Mouse (Mus musculus) c-Kit-negative CD71-positive TER-119-positive erythroid progenitor cells, embryonic 14.5 days (primary cell): ENCODE results near the gene Shf.

Source experiments
- DNase-seq: peaks from one replicate; pipeline ENCODE4 v3.0.0-alpha.2; 2013; ENCODE audit warnings: low read depth, low spot score

Gene Shf

DNA sequence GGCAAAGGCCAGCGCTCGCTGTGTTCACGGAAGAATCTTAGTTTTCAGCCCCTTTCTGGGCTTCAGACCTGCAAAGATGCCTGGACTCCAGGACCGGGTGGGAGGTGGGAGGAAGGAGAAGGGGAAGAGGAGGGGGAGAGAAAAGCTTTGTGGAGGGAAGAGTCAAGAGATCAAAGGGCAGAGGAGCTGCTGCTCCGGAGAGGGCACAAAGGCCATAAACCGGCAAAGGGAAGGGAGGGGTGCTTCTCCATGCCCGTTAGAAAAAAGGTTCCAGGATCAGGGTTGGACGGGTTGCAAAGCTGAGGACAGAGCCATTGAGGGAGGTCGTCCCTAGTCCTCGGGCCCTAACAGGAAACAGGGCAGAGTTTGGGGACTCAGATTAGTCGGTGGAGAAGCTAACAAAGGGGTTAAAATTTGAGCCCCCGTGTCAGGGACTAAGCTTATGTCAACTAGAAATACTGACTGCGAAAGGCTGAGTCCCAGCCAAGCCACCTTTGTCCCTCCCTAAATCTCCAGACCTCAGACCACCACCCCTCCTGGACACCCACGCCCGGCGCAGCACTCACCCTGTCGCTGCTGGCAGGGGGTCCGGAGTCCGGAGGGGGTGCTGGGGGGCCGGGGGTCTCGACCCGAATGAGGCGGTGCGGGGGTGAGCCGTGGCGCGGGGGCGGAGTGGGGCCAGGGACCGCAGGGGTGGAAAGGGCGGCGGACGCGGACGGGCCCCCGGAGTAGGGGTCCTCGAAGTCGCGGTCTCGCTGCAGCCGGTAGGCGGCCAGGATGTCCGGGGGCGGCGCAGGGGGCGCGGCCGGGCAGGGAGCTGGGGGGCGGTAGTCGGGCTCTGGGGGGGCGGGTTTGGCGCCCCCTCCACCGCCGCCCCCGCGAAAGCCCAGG, 636 bp downstream of the Shf start:
- no peak for DNase-seq

DNA sequence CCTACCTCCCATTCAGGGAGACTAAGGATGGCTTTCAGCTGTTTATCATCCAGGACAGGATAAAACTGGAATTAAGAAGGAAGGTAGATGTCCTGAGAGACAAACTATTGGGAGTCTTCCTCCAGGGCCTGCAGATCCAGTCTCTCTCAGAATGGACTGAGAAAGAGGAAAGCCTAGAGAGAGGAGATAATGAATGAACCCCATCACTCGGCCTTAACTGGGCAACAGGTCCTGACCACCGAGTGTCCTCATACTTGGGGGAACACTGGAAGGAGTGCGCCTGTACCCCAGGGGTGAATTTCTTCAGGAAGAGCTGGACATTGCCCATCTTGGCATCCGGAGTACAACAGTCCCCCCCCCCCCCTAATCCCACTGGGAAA, 1.3 kb downstream of the Shf start:
- DNase-seq: no peak

DNA sequence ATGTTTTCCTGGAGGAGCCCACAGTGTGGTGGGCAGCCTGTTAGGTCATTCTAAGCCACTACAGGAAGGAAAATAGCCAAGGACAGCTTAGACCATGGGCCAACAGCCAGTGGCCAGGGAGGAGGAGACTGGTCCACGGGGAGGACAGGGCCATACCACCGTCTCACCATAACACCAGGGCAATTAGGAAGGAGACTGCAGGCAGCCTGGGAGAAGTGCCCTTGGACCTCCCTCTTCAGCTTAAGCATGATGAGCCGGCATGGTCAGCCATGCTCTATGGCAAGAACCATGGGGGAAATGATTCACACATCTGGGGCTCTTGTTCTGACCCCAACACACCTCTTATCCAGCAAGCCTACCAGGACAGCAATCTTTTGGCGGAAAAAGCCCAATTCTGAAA, 1.8 kb downstream of the Shf start:
- DNase-seq: no peak

DNA sequence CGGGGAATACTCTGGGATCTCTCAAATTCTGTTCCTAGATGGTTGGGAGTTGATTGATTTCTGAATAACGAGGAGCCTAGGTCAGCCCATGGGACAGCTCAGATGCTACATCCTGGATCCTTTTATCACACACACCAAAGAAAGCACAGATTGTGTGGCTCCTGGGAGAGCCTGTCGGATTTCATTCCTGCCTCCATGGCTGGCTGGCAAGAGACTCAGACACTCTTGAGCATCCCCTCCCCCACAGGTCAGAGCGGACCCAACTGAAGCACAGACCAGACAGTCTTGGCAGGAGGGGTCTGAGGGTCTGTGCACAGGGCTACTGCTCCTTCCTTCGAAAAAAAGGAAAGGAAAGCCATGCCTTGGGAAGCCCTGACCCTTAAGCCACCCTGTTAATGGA, 2.3 kb downstream of the Shf start:
- no peak for DNase-seq

DNA sequence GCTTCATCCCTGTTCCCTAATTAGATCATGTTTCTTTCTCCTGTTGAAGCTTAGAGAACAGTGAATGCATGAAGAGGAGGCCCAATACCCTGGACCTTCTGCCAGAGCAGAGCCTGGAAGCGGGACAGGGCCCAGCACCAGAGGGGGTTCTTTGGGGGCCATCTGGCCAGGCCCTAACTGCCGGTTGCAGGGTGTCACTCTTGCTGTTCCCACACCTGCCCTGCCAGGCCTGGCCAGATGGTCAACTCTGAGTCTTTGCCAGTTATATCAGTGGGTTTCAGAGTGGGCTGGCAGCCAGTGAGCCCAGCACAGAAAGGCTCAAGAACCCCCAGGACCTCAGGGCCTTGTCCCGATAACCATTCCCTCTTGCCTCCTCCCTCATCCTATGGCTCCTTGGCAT, 2.9 kb downstream of the Shf start:
- no peak for DNase-seq

DNA sequence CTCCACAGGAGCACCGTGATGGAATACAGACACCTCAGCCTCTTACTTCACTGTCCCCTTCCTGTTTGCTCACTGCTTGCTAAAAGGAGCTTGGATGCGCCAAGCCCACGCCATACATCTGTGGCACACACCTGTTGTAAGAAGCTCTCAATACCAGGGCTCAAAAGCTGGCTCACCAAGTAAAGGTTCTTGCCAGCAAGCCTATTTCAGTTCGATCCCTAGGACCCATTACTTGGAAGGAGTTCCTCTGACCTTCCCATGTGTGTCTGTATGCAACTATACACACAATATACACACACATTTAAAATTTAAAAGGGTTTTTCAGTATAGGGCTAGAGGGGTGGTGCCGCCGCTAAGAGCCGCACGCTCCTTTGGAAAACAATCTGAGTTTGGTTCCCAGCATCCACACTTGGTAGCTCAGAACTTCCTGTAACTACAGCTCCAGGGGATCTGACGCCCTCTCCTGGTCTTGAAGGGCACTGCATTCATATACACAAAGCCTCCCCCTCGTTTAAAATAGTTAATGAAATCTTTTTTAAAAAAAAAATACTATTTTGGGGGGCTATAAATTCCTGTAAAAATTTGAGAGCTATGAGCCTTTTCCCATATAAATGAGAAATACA, 3.6 kb downstream of the Shf start:
- DNase-seq: no peak

DNA sequence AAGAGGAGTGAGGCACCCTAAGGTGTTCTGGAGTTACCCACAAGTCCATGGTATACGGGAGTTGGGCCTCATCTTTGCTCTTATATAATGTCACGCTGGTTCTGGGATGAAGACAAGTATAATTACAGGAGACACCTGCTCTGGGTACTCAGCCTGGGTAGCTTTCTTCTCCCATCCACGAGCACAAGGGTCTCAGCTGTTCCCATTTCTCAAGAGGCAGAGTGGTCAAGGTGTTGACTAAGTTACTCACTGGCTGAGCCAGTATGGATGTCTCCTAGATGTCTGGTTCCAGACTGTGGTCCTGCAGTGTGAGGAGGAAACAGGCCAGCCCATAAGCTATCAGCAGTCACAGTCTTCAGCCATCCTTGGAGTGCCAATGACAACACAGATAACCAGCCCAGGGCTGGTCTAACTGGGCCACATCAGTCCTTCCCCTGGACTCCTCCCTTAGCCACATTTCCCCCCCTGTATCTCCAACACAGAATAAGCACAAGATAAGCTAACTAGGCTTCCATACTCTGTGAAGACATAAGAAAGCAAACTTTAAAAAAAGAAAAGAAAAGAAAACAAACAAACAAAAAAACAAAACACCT, 4.5 kb downstream of the Shf start:
- DNase-seq: no peak

DNA sequence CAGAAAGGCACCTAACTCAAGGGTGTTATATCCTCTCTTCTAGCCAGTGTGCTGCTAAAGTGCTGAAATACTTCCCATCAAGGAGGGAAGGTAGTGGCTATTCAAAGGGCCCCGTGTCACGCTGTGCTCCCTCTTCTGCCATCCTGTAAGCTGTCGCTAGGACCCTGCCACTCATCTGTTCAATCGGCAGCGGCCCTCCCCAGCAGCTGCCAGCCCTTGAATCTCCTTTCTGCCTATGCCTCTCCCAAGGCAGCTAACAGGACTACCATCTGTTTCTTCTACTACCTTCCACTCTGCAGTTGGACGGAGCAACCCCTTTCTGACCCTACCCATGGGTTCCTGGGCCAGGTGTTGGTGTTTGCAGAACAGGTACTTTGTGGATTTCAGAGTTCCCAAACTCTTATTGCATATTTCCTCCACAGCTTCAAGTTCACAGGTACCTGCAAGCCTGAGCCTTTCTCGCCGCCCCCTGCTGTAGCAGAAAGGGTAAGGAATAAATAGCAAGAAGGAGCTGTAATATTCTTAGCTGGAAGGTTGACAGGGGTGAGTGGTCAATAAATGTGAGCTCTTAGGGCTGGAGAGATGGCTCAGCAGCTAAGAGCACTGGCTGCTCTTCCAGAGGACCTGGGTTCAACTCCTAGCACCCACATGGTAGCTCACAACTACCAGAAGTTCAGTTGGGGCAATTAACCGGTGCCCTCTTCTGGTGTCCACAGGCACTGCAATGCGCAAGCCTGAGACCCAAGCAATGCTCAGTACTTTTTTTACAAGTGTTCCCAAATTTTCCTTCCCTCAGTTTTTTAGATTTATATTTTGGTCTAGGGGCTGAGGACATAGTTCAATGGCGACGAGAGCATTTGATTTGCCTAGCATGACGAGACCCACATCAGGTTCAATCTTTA, 6.1 kb downstream of the Shf start:
- DNase-seq: no peak

DNA sequence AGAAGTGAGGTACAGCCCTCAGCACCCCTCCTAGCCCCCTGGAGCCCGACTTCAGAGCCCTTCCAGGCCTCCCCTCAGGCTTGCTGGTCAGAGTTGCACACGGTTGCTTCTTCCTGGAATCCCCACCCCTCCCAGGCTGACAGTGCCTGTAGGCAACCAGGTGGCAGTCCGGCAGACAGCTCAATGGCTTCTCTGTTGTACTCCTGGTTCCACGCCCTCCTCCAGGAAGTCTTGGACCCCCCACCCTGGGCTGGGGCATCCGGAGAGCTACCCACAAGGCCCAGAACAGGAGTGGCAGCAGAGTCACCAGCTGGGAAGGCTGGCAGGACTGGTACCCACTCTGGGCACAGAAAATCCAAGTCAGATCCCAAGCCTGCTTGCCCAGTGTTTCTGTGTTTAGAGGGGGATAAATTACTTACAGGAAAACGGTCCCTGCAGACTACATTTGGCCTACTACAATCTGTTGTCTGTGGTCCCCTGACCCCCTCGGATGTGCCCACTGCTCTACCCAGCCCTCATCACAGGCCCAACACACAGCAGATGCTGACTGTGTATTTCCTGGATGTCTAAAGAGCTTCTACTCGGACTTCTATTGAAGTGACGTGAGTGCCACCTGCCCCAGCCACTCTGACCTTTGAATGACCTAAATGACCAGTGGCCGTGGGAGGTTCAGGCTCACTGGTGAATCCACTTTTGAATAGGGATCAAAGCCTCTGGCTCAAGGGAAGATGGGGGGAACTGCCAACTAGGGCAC, 6.9 kb downstream of the Shf start:
- DNase-seq: no peak

DNA sequence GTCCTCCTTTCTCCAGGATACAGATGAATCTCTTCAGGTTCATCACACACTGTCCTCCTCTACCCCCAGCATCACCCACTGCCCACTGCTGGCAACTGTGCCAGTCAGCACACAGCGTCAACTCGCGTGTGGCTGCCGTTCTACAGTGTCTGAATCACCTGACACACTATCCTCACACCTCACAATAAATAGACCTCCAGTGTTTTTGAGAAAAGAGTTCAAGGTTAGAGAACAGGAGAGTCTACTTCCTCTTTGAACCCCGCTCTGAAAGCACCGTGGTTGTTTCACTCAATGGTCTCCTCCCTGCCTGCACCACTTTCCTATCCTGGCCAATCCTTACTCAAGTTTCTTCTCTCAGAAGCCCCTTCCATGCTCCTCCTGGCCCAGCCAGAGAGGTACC, 7.8 kb downstream of the Shf start:
- no peak for DNase-seq

DNA sequence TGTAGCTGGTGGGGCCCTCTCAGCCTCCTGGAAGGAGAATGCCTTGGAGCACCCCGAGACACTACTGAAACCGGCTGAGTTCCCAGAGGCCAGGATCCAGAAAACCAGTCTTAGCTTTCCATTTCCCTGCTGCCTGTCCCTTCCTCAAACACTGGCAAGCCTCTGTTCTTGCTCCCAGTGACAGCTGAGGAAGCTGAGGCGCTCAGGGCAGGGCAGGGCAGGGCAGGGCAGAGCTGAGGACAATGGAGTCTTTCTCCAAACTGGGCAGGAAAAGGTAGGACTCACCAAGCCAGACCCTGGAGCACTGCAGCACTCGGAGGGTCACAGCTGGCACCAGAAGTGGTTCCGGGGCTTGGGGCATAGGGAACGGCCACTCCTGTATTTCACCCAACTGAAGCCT, 8.7 kb downstream of the Shf start:
- DNase-seq: no peak

DNA sequence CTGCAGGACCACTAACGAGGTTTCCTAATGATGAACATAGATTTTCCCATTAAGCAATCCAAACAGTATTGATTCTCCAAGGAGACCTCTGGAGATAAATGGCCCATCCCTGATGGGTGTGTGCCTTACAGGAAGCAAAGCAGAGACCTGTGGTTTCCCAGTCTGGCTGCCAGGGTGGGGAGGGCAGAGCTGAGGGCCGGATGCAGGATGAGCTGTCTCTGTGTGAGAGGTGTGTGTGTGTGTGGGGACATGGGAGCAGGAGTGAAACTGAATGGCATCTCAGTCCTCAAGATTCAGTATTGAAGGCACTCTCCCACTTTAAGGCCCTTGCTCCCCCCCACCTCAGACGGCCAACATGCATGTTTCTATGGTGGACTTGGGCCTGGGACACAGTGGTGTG, 12.8 kb downstream of the Shf start:
- DNase-seq: no peak

DNA sequence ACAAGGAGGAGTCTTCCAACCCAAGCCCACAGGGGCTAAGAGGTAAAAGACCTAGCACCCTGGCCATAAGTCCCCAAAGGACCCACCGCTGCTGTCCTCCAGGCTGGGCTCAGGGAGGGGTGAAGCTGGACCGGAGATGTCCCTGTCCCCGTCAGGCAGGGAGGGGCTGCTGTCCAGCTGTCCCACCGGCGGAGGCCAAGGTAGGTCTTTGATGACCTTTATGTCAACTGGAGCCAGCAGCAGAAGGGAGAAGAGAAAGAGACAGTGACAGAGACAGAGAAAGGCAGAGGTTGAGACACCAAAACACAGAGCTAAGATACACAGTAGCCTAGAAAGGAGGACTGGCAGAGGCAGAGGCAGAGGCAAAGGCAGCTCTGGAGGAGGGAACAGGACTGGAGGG, 13.6 kb downstream of the Shf start:
- no peak for DNase-seq

DNA sequence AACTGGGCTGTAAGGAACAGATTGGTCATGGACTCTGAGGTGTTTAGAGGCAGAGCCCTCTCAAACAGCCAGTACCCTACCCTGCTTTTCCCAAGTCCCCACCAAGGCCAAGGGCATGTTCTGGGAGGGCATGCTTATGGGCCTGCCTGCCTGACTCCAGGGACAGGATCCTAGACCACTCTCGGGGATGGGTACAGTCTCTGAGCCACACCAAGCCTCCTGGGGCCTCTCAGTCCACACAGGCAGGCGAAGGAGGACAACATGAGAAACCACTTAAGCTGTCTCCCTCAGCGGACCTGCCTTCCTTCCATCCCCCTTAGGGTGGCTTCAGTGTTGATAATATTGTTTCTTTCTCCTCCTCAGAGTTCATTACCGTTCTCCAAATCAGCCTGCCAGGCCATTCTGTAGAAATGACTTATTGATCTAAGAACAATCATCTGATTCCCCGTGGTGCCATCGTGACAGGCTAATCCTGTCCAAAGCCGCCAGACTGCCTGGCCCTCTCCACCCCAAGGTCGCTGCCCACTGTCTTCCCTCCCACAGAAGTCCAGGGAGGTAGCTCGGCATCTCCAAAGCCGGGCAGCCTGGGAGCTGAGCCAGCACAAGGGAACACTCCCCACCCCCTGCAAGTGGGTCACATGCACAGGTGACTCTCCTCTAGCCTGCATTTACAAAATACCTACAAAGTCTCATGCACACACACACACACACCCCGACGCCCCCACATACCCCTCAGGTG, 14.6 kb downstream of the Shf start:
- DNase-seq: no peak

DNA sequence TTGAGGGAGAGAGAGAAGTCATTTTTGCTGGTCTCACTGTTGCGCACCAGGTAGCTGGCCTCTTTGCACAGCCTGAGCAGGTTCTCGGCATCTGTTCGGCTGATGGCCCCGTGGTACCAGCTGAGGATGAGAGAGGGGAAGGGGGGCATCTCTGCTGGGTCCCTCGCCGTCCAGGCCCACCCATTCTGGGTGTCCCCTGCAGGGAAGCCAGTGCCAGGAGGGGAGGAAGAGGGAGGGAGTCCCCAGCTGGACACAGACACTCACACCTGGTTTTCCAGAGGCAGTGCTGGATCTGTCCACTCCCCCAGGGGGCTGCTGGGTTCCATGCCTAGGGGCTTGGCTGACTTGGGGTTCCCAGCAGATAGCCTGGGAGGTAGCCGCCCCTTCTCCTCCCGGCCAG, 15.2 kb downstream of the Shf start:
- no peak for DNase-seq

DNA sequence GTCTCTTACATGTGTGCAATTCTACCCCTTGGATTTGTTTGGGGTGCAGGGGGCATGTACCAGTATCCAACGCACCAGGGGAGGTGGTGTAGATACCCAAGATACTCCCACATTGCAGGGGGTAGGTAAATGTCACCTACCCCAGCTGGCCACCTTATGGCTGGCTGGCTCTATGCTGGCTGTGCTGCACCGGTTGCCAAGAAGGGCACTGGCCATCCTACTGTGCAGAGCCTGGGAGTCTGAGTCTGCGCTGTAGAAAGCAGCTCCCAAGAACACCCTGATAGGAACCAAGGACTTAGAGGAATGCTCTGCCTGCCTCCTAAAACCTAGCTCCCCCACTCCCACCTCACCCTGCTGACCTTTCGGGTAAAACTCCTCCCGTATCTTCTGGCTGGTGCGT, 16.0 kb downstream of the Shf start:
- DNase-seq: no peak

DNA sequence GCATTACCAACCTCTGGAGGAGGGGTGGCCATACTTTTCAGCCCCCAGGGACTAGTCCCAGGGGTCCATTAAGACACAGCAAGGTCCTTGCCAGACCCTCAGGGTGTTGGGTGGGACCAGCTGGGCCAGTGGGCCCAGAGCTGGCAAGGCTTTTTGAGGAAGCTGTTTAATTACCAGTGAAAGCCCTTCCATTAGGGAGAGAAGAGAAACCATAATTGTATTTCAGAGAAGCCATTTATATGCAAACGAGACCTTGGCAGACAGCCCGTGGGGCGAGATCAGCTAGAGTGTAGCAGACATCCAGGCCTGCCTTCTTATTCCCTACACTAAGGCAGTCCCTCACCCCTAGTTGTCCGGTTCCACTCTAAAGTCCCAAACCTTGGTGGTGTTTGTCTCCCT, 17.0 kb downstream of the Shf start:
- DNase-seq: no peak

DNA sequence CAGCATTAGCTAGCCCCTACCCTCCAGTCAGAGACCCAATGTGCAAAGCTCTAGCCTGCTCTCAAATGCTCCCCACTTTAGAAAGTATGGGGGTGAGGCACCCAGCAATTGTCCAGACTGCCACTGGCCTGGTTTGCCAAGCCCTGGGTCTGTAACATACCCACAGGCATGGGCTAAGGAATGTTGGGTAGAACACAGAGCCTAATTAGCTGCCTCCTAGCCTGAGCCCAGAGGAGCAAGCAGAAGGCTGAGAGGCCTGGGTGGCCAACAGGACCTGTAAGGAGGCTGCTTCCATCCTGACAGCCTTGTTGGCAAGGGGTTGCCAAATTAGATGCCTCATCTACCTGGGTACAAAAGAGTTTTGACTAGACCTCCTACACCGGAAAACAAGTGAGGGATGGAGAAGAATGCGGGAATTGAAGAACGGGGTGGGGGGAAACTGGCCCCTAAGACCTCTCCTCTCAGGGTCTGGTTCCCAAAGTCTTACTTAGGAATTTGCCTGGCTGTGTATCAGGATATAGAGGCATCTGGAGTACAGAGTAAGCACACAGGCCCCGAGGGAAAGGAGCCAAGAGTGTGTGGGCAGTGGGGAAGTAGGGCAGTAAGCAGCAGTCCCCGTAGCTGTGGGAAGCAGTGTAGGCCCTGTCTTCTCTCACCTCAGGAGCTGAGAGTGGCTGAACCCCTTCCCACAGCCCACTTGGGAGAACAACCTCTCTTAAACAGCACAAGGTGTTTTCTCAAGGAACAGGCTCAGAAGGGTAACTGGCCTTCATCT, 17.6 kb downstream of the Shf start:
- DNase-seq: no peak

DNA sequence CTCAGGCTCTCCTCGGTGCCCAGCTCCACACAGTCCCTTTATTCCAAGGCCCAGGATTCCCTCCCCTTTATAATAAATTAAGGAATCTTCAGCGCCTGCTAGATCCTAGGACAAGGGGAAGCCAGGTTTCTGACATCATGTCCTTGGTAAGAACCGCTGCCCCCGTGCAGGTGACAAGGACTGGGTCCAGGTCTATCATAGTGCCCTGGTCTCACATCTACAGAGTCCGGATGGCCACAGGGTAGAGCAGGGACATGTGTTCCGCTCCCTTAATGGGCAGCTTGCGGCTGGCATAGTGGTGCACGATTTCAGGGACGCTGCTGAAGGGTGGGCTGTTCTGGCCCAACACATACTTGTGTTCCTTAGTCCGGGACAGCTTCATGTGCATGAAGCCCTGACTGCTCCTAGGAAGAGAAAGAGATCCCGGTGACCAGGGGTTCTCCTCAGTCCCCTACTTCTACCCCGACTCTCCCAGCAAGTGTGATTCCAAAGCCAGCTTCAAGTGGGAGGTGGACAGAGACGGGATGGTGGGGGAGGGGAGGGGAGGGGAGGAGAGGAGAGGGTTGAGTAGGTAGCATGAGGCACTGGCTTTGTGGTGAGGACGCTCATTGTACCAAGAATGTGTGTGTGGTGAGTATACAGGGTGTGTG, 19.7 kb downstream of the Shf start:
- no peak for DNase-seq
